ENCODE assay signal across 9 mouse cellular contexts in genomic region chr5:30111126-30111525, GRCm38 (mm10). TPM values are rescaled to one million over a fixed set of nuclear protein-coding genes. Genes with fewer than 3 reads are reported as not detected.
DNase-seq lines count a peak whose midpoint lies in the region; ATAC-seq lines count a peak whose summit lies in the region.
"Had no signal": no experiment of that assay in that cellular context is flagged by ENCODE, and none has a peak within 500 bp of the region (broad histone marks: within the 10 kb centered on the region; RNA-seq: fewer than 3 reads in every experiment).

No protein-coding gene starts in this region.

- DNase-seq in layer of hippocampus, postnatal 25 days (ENCODE audit: extremely low spot score in 1 of 2, low spot score in 1 of 2), result peak; percentile 22 to 47
- no peak for DNase-seq in layer of hippocampus, adult 18-20 months (ENCODE audit: low spot score in 2 of 2)
- peak; percentile 86 for DNase-seq in embryo, embryonic 10 days (ENCODE audit: low spot score)
- DNase-seq in heart, adult 9 months (ENCODE audit: low spot score in 2 of 2), result peak; percentile 33 to 49
- peak; percentile 39 to 56 for DNase-seq in kidney, postnatal 25 days
- DNase-seq in left cerebral cortex, adult 11 months (ENCODE audit: low spot score), result no peak

- no peaks in the 10 kb centered on the region; the same call in 1 of the 2 replicates for H3K27me3 ChIP-seq in midbrain, embryonic 15.5 days (replicated peaks)

- H3K4me2 ChIP-seq in midbrain, embryonic 15.5 days, result peak overlapping the region; percentile 36

- no peak overlapping the region for H3K4me3 ChIP-seq in midbrain, embryonic 15.5 days

- H3K27ac ChIP-seq in midbrain, embryonic 15.5 days, result peak overlapping the region; percentile 30; the same call in 1 of the 2 replicates

- WGBS in midbrain, embryonic 15.5 days, result 3% methylated on average over 18 of the region's 18 CpGs

- peak; percentile 14 for ATAC-seq in midbrain, embryonic 15.5 days (replicated peaks)
- ATAC-seq in erythroblast, adult 5-6 weeks (replicated peaks; ENCODE audit: low FRiP score, poor library complexity, severe bottlenecking), result no peak

- H3K9me3 ChIP-seq in midbrain, embryonic 15.5 days, result no peaks in the 10 kb centered on the region

- peaks cover 60% of the 10 kb centered on the region for H3K4me1 ChIP-seq in midbrain, embryonic 15.5 days

- H3K36me3 ChIP-seq in midbrain, embryonic 15.5 days (replicated peaks), result no peaks in the 10 kb centered on the region

- H3K9ac ChIP-seq in midbrain, embryonic 15.5 days, result no peak overlapping the region

RNA-seq across cellular contexts. Expression of gene 3110082J24Rik, which starts 5.2 kb away (rescaled TPM):
- total RNA-seq in layer of hippocampus, postnatal 25 days (2021), result 1 to 10 TPM; 2.6 to 3.5 TPM
- 1 to 10 TPM; 2.6 to 4.1 TPM for total RNA-seq in layer of hippocampus, adult 18-20 months (2021)
- 3.1 and 3.9 TPM in 2 replicates for polyA plus RNA-seq in midbrain, embryonic 15.5 days (2015; fragmentation: Nextera tagmentation; extraction: Ambion mirVana)
- total RNA-seq in erythroblast, adult 5-6 weeks (2015; ENCODE audit: low replicate concordance), result not detected in 2 replicates
- total RNA-seq in erythroblast, adult 5-6 weeks (2017; ENCODE audit: low replicate concordance), result not detected in 2 replicates
- total RNA-seq: heart, postnatal 36 days had no signal

RNA-seq across cellular contexts. Expression of gene Garem2, which starts 6.2 kb away (rescaled TPM):
- total RNA-seq in layer of hippocampus, postnatal 25 days (2021), result 10 to 100 TPM; 13.1 to 13.6 TPM
- total RNA-seq in layer of hippocampus, adult 18-20 months (2021), result 10 to 100 TPM; 10.9 to 11.3 TPM
- 10.4 and 13.6 TPM in 2 replicates for polyA plus RNA-seq in midbrain, embryonic 15.5 days (2015; fragmentation: Nextera tagmentation; extraction: Ambion mirVana)
- total RNA-seq in erythroblast, adult 5-6 weeks (2015; ENCODE audit: low replicate concordance), result not detected in 2 replicates
- total RNA-seq in erythroblast, adult 5-6 weeks (2017; ENCODE audit: low replicate concordance), result not detected in 2 replicates

RNA-seq across cellular contexts. Expression of gene Tyms, which starts 37.7 kb away (rescaled TPM):
- total RNA-seq in layer of hippocampus, postnatal 25 days (2021), result 1 to 10 TPM; 6.4 to 6.6 TPM
- 1 to 10 TPM; 4.9 to 5.0 TPM for total RNA-seq in layer of hippocampus, adult 18-20 months (2021)
- 37.8 and 45.6 TPM in 2 replicates for polyA plus RNA-seq in midbrain, embryonic 15.5 days (2015; fragmentation: Nextera tagmentation; extraction: Ambion mirVana)
- 46.7 and 65.4 TPM in 2 replicates for total RNA-seq in erythroblast, adult 5-6 weeks (2015; ENCODE audit: low replicate concordance)
- 46.1 and 47.5 TPM in 2 replicates for total RNA-seq in erythroblast, adult 5-6 weeks (2017; ENCODE audit: low replicate concordance)

RNA-seq across cellular contexts. Expression of gene Hadha, which starts 43.8 kb away (rescaled TPM):
- total RNA-seq in layer of hippocampus, postnatal 25 days (2021), result 10 to 100 TPM; 69.9 to 73.9 TPM
- total RNA-seq in layer of hippocampus, adult 18-20 months (2021), result 10 to 100 TPM; 70.6 to 71.9 TPM
- 69.3 and 69.9 TPM in 2 replicates for polyA plus RNA-seq in midbrain, embryonic 15.5 days (2015; fragmentation: Nextera tagmentation; extraction: Ambion mirVana)
- 15.9 and 23.2 TPM in 2 replicates for total RNA-seq in erythroblast, adult 5-6 weeks (2015; ENCODE audit: low replicate concordance)
- total RNA-seq in erythroblast, adult 5-6 weeks (2017; ENCODE audit: low replicate concordance), result 73.7 and 102 TPM in 2 replicates

RNA-seq across cellular contexts. Expression of gene Hadhb, which starts 43.9 kb away (rescaled TPM):
- total RNA-seq in layer of hippocampus, postnatal 25 days (2021), result 10 to 100 TPM; 88.1 to 98.2 TPM
- total RNA-seq in layer of hippocampus, adult 18-20 months (2021), result 10 to 100 TPM; 95.8 to 97.8 TPM
- 49.6 and 55.7 TPM in 2 replicates for polyA plus RNA-seq in midbrain, embryonic 15.5 days (2015; fragmentation: Nextera tagmentation; extraction: Ambion mirVana)
- total RNA-seq in erythroblast, adult 5-6 weeks (2015; ENCODE audit: low replicate concordance), result 36.1 and 37.4 TPM in 2 replicates
- 30.8 and 35.7 TPM in 2 replicates for total RNA-seq in erythroblast, adult 5-6 weeks (2017; ENCODE audit: low replicate concordance)

Comparison
In these comparisons a context has a peak if more than half of its experiments do, and no peak if none do; other contexts are left out.
1. DNase-seq: peak in layer of hippocampus, postnatal 25 days (2 of 2), embryo, embryonic 10 days (single experiment), heart, adult 9 months (2 of 2) and kidney, postnatal 25 days (2 of 2); none in layer of hippocampus, adult 18-20 months (0 of 2) and left cerebral cortex, adult 11 months (single experiment).
2. RNA of gene Garem2, which starts 6.2 kb away (total RNA-seq): 13.1 to 13.6 TPM in layer of hippocampus, postnatal 25 days and 10.9 to 11.3 TPM in layer of hippocampus, adult 18-20 months; not detected in erythroblast, adult 5-6 weeks; every median in the first group is over 10 times any median in the second.
3. RNA of gene Tyms, which starts 37.7 kb away (total RNA-seq): 46.1 to 65.4 TPM in erythroblast, adult 5-6 weeks; 6.4 to 6.6 TPM in layer of hippocampus, postnatal 25 days and 4.9 to 5.0 TPM in layer of hippocampus, adult 18-20 months; every median in the first group is over 4 times any median in the second.